Mouse (Mus musculus): Measurements from ENCODE around the gene Usp18.

- TF ChIP-seq CTCF (IDR thresholded peaks at IDR 0.05; ENCODE audit: low read depth) (no peak), EP300 (IDR thresholded peaks at IDR 0.05; ENCODE audit: low read depth) (no peak)
Observed at GRCm38 (mm10) chr6:121216589-121217255, 29.0 kb upstream of the Usp18 start.
